Mouse (Mus musculus): ENCODE results near the gene Sox6.

GRCm38 (mm10) chr7:115630287-115630686 is 408.3 kb downstream of the Sox6 start:
- no peak for TF ChIP-seq CTCF (IDR thresholded peaks at IDR 0.05; ENCODE audit: borderline replicate concordance, insufficient read depth, low read depth, low read length)
- no peak for TF ChIP-seq POLR2A (IDR thresholded peaks at IDR 0.05; ENCODE audit: borderline replicate concordance, insufficient read depth, low read length)

Measured in cerebellum, adult 2 months (tissue).